Mouse (Mus musculus) lung, postnatal 0 days (tissue): ENCODE results near the gene Spata45.

Source experiments
- CTCF ChIP-seq: IDR thresholded peaks from 2 replicates; pipeline ENCODE4 v1.5.1; 2016; ENCODE audit warnings: antibody characterized with exemption, mild to moderate bottlenecking
- EP300 ChIP-seq: IDR thresholded peaks from 2 replicates; pipeline ENCODE4 v1.6.1; 2016; ENCODE audit warnings: antibody characterized with exemption, mild to moderate bottlenecking, control low read depth

GRCm38 (mm10) chr1:191042106-191042505 lies 5.7 kb downstream of the Spata45 start:
- TF ChIP-seq CTCF, result no peak
- no peak for TF ChIP-seq EP300
